Mouse (Mus musculus) B cell, adult 2 months (primary cell): Measurements from ENCODE around the gene Tbxas1.
A peak's percentile ranks its signal among the peaks of the same experiment; 100 is the strongest.

ENCODE experiments used
- DNase-seq, 2 experiments: peaks; one replicate each; pipeline ENCODE4 v3.0.0; 2022

Tbxas1 gene

DNA sequence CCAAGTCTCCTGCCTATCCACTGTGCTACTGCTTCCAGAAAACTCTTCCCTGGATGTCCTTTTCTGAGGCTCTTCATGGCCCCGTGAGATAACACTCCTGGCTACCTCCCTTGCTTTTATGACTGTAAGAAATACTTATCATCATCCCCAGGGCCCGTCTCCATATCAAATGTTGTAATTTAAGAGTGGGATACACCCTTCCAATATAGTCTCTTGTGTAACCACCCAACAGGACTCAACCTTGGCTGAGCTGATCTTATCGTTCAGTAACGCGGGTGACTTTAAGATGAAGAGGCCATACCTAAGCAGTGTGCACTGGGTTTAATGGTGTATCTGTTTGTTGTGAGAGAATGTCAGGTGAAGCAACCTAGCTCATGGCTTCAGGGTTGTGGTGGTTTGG is 91.6 kb downstream of the Tbxas1 start:
- DNase-seq: no peak

DNA sequence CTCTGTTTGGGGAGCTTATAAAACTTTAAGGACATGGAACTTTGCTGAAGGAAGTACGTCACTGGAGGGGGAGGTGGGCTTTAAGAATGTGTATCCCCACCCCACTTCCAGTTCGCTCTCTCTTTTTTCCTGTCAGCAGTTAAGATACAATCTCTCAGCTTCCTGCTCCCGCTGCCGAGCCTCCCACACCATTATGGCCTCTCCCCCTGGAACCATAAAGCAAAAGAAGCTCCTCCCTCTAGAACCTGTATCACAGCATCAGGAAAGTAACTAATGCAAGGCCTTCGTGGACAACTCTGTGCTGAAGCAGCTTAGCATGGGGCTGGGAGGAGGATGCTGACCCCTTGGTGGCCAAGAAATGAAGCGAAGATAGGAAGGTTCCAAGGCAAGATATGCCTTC is 92.1 kb downstream of the Tbxas1 start:
- DNase-seq: no peak

DNA sequence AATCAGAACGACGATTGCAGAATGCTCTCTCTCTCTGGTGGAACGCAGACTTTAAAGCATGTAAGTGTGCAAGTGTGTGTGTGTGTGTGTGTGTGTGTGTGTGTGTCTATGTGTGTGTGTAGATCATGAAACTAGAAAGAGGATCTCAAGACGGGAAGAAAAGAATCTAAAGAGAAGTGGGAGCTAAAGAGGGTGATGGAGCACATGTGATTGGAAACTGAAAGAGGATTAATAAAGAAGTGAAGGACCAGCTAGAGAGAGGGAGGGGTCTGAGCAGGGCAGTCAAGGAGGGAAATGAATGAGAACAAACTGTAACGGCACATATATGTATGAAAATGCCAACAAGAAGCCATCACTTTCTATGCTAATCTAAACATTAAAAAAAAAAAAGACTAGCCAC is 92.8 kb downstream of the Tbxas1 start:
- DNase-seq: peak; percentile 15 to 22

DNA sequence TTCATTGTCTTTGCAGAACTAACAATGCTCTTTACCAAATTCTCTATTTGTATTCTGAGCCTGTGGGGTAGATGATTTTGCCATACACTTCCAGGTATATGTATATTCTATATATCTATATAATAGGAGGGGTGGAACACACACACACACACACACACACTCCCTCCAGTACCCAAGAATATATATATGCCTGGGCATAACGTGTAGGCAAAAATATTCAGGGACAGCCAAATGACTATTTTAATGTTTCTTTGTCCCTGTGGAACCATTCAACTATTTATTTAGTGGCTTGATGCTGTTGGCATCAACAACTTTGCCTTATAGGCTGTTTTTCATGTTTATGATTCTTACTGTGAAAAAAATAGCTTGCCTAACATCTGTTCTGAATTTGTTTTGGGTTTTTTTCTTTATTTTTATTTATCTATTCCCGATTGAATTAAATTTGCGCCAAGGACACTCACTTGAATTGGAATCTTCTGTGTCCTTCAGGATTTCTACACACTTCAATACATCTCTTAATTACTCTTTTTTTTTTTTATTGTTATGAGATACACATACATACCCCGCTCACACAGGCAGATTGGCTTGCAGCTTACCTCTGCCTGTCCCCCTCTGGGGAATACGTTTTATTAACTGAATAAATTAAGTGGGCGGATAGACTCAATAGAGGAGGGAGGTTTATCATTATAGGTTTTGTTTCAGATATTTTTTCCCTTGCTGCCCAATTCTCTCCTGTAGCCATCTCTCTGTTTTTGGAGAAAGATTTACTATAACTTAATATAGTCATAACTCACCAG is 94.9 kb downstream of the Tbxas1 start:
- no peak for DNase-seq

DNA sequence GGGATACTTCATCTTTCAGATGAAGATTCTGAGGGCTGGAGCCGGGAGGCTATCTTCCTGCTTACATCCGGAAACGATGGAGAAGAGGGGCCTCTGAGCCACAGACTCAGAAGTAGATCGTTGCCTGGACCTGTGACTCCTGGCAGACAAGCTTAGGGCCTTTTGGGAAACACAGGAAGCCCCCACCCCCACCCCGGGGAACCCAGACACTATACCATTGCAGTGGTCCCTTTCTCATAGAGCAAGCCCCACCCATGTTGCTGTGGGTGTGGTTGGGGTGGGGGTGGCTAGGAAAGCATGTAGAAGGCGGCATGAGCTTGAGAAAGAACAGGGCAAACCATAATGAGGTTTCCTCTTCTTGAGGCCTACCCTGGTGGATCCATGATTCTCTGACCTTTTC is 95.6 kb downstream of the Tbxas1 start:
- DNase-seq: no peak

DNA sequence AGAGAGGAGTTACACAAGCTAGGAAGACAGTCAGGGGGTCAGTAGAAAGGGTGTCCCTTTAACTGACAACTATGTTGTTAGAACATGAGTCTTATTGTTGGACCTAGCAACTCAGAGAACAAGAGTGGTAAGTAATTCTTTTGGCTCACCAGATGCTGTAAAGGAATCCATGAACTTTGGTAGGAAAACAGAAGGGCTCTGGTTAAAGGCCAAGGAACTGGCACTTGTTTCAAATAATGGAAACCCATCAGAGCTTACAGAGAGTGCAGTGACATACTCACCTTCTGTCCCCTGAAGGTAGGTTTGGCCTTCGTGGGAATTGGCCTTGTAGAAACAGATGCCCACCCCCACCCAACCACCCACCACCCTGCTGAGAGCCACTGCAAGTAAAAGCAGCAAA is 97.6 kb downstream of the Tbxas1 start:
- DNase-seq: no peak

DNA sequence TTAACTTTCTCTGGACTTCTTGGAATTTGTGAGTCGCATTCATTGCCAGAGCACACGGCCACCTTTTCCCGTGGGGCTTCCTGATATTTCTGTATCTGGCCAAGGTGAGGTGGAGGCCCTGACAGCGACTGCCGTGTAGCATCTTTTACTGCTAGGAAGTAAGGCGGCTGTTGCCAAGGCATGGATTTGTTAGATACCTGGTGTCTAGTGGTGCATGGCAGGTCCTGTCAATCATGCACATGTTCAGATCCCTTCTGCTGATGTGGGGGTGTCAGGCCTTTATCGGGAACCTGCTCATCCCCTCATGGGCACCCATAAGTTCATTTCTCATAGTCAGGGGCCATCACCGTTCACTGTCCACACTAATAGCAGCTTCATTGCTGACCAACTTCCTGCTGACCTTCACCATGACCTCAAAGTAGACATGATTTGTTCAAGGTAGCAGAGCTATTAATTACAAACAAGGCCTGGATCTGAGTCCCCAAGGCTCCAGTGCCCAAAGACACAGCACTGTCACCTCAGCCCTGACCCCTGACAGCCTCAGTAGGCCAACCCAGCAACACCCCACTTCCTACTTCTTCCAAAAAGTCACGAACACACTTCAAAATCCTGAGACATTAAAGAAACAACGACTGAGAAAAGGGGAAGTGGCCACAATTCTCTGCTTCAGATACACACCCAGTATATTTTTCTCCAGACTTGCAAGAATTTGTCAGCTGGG is 98.4 kb downstream of the Tbxas1 start:
- DNase-seq: peak; percentile 29 to 37

DNA sequence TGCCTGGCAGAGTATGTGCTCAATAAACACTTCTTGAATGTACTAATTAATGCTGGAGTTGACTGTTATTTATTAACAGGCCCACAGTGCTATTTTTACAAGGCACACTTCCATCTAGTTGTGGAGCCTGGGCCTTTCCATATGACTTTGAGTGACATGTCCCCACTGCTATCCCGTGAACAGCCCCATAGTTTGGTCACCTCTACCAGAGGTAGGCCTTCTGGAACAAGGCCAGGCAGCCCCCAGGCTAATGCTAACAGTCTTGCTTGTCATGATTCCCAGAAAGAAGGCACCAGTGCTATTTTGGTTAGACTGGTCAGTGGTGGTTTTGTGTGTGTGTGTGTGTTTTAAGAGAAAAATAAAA is 98.9 kb downstream of the Tbxas1 start:
- no peak for DNase-seq

DNA sequence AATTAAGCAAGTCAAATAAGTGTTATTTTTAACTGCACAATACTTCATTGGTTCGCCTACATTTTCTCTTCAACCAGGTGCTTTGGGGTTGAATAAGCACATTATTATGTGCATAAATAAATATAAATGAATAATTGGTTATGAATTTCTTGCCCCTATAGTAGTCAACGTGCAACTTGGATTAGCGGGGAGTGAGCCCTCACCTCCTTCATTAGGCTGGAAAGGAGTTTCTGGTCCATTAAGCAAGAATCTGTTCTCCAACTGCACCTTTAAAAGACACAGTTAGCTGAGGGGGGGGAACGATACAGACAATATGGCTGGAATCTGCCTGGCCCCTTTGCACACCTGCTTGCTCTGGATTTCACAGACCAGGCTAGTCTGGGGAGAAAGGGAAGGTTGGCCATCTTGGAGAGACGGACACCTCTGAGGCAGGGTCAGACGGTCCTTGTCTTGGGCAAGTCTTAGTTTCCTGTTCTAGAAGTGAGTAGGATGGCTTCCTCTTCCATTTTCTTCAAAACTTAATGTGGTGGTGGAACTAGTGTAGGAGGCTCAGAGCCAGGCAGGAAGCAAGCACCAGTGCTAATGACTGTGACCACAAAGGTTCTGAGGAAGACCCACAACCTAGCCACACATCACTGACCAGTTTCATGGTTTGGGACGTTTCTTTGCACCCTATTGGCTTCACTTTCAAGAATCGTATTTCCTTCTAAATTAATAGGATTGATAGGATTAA is 99.5 kb downstream of the Tbxas1 start:
- peak; percentile 32 to 36 for DNase-seq

DNA sequence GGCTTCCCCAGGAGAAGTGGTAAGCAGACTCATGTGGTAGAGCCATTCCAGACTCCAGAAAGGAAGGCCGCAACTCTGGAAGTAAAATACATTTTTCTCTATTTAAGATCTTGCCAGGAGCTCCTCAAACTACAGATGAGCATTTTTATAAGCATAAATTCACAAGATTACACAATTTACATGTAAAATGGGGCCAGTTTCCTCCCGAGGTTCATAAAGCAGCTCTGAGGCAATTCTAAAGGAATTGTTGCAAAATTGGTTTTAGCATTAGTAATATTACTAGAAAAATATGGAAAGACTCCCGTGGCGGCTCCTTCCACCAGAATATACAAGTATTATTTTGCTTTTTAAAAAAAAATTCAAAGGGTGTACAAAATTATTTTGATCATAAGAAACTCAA is 100.7 kb downstream of the Tbxas1 start:
- DNase-seq: no peak

DNA sequence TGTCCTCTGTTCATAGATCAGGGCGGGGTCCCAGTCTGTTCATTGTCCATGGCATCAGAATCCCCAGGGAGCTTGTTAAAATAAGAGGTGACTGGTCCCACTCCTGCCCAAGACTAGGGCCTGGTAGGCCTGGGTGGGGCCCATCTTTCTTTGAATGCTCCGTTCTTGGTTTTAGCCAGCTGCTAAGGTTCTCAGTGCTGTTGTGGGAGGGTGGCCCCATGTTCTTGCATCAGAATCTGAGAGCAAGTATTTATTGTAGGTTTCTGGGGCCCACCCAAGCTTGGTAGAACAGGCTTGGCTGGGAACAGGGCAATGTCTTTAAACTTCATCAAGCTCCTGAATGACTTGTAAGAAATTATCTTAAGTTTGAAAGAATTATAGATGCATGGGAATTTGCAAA is 101.2 kb downstream of the Tbxas1 start:
- no peak for DNase-seq

DNA sequence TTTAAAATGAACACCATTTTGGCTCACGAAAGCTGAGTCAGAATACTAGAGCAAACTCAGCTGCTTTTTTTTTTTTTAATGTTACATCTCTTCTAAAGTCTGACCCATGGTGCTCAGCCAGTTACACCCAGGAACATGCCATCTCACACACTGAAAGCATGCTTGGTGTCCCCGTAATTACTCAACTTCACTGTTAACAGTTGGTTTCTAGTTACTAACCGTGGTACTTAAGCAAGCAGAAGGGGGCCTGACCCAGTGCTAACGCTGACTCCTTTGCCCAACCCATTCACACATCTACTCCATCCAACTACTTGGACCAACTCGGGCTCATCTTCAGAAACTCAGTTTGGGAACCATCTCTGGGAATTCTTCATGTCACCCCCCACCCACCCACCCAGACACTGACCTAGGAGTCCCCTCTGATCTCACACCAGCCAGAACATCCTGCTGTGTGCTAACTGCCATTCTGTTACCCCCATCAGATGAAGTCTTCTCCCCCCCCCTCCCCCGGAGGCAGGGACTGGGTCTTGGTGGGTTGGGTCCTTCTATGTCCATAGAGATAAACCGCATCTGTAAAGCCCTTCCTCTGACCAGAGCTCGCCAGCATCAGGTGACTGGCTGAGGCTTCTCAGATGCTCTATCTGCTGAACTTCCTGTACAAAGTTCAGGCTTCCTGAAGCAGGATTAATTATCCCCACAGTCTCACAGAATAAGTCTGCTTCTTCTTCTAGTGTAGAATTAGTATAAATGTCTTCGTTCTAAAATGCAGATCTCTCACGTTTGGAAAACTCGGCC is 105.9 kb downstream of the Tbxas1 start:
- DNase-seq: no peak

DNA sequence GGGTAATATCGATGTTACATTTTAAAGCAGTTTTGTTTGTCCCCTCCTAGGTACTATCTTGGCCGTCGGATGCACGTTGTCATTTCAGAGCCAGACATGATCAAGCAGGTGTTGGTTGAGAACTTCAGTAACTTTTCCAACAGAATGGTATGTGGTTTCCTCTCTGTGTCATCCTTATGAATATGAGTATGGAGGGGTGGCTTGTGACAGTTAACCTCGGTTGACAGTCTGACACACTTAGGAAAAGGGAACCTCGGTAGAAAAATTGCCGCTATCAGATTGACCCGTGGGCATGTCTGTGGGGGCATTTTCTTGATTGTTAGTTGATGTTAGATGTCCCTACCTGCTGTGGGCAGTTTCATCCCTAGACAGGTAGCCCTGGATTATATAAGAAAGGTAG is 106.9 kb downstream of the Tbxas1 start:
- DNase-seq: no peak

DNA sequence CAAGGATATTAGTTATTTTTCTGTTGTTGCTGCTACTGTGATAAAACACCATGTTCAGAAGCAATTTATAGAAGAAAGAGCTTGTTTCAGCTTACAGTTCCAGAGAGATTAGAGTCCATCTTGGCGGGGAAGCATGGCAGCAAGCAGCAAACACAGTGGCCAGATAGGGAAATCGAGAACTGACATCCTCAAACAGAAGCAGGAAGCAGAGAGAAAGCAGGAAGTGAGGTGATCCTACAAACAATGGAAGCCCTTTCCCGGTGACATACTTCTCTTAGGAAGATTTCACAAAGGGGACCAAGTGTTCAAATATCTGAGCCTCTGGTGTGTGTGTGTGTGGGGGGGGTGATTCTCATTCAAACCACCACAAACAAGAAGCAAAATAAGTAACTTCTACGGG is 107.5 kb downstream of the Tbxas1 start:
- DNase-seq: no peak

DNA sequence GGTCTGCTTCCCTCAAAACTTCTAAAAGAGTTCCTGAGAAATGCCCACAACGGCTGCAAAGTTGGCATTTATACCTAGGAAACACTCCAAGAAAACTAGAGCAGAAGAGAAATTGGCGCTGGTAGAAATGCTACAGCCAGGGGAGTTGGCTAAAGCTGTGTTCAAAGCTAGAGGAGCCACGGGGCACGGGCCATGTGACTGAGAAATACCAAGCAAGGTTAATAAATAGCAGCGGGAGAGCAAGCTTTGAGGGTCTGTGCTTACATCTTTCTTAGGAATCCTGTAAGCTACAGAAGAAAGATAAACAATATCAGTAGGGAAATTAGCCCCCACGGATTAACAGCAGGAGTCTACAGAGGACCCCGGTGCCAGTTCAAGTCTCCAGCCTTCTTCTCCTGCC is 107.9 kb downstream of the Tbxas1 start:
- no peak for DNase-seq

DNA sequence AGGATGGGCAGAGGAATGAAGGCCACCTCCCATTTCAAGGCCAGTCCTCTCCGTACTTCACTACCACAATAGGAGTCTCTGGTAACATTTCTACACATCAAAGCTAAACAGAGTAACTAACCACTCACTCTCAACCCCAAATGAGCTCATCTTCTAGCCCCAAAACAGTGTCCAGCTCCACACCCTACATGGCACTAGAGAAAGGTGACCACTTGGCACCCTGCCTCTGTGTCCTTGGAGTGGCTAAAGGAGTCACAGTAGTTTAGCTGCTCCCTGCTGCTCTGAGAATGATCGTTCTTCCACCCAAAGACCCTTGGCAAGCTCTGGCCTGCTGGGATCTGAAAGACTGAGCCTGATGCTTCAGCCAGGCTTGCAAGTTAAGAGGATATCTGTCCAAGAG is 109.4 kb downstream of the Tbxas1 start:
- no peak for DNase-seq

DNA sequence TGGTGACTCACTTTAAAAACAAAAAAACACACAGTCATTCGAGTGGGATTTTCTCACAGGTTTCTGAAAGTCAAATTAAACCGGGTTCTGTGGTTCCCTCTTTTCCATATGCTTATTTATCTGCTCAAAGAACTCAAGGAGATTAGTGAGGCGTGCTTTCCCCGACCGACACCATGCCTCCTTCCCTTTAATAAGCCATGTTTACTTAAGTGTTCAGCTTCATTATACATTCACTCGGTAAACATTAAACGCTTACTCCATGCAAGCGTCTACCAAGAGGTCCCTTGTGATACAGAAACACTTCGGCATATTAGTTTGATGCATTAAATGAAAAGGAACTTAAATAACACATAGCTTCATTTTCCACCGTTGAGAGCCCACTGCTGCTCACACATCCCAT is 111.4 kb downstream of the Tbxas1 start:
- DNase-seq: no peak

DNA sequence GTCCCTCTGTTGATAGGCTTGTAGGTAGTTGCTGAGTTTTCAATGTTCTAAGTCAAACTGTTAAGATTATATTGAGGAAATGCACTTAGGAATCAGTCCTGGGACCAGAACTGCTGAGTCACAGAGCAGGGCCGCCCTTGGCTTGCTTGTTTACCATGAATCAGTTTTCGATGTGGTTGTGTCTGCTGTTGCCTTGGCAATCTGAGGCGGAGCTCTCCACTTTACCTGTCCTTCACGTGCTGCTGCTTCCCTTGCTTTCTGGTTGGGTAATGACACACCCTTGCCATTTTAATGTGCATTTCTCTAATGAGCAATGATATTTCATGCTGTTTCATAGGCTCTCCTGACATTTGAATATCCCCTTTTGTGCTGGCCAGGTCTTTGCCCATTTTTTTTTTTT is 116.8 kb downstream of the Tbxas1 start:
- no peak for DNase-seq

DNA sequence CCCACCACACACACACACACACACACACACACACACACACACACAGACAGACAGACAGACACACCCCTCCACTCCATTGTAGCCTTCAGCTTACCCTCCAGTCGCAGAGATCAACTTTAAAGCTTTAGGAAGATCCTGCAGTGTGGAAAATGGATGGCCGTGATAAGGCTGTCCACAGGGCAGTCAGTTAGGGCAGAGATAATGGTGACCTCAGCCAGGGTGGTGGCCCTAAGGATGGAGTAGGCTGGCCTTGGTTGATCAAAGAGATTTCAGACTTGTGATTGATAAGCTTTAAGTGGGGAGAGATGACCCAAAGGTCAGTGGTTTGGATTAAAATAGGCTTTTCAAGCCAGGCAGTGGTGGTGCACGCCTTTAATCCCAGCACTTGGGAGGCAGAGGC is 120.6 kb downstream of the Tbxas1 start:
- DNase-seq: no peak

DNA sequence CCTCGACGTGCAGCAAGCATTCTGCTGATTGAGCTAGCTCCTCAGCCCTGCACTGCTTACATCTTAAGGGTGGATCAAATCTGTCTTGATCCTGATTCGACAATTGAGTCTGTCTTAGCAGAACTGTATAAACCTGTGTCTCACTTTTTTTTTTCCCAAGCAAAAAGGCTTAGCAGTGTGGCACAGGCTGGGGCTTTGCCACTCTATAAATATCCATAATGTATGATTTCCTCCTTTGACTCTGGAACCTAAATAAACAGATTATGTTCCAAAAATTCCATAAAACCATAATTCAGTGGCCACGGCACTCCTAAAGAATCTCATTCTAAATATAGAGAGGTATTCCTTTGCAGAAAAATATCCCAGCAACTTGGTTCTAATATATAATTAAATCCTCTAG is 122.6 kb downstream of the Tbxas1 start:
- DNase-seq: no peak

DNA sequence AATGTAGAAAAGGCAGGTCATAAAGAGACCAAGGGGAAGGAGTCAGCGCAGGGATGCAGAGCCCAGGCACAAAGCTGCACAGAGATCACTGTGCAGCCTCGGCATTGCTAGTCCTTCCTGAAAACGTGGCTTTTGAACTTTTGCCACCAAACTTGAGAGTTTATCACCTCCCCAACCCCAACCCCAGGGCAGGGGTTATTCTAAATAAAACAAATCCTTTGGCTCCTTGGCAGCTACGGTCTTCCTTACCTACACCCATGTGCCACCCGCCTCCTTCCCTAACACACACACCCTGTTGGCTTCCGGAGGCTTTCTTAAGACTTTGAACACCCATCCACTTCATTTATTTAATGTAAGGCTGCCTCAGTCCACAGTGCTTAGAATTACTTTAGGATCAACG is 127.9 kb downstream of the Tbxas1 start:
- no peak for DNase-seq

DNA sequence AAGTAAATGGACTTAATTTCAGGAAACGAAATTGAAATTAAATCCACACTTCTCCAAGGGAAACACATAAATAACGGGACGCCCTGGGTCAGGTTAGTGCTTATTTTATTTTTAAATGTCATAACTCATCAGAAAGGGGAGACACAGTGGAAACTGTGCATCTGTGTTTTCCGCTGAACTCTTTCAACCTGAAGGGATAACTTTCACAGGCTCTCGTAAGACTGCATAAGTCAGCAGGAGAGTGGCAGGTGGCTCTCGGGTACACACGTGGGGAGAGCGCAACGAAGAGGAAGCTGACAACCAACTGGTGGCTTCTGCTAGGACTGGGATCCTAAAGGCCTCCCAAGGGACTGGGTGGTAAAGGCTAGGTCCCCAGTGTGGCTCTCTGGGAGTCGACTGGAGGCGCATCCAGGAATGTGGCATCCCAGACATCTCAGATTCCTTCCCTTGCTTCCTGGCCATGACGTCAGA is 128.8 kb downstream of the Tbxas1 start:
- DNase-seq: peak; percentile 55 to 58
